Mouse (Mus musculus) embryo, embryonic 10 days (tissue): ENCODE measurements around the gene Gm9803.

Experiments
- DNase-seq: peaks from one replicate; pipeline ENCODE4 v3.0.0-alpha.2; 2015; ENCODE audit warnings: low spot score

Gm9803 gene

DNA sequence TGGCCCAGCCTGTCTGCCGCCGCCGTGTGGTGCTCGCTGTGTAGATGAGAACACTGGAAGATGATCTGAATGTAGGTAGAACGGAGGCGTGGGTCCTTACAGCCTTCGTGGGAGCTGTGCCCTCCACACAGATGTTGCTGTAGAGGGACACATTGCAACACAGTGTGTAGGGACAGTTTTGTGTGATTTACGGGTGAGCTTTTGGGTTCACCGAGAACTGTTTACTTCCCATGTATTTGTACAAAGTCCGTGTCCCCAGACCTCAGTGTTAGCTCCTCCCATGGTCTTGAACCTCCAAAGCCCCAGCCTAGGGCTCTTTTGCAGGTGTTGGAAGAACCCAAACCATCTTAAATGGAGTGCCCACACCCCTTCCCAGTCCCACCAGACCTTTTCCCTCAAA is 10.9 kb upstream of the Gm9803 start:
- no peak for DNase-seq

DNA sequence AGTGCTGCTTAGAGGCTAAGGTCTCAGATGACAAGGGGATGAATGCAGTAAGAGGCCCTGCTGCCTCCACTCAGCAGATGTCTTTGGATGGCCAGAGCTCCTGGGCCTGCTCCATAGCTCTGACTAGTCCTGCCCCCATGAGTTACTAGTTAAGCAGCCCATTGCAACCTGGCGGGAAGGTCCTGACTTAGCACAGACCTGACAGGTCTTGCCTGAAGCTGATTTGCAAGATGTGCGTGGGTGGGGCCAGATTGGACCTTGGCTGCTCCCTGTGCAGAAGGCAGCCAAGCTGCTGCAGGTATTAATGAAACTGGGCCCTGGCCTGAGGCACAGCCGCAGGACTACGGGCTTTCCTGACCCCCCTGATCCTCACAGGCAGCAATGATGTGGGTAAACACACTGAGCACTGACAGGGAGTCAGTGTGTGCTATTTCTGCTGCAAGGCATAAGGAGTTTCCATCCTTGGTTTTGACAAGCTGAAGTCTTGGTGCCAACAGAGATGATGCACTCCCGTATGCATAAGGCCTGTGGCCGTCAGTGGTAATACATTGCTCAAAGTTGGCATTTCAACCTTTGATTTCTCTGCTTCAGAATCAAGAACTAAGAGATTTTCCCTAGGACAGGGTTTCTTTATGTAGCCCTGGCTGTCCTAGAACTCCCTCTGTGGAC is 6.8 kb upstream of the Gm9803 start:
- DNase-seq, result no peak

DNA sequence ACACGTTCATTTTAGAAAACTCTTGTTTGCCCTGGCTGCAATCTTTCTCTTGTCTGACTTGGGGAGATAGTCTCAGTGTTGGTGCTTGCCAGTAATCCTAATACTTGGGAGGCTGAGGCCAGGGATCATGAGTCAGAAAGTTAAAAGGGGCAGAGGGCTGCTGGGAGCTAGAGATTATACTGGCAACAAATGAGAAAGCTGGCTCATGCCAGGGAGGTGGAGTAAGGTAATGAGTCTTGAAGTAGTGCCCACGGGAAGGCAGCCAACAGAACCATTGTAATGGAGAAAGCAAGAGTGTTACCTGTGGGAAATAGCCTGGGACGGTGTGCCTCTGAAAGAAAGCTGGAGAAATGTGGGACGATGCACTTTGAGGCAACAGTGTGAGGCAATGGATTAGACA is 6.0 kb upstream of the Gm9803 start:
- no peak for DNase-seq

DNA sequence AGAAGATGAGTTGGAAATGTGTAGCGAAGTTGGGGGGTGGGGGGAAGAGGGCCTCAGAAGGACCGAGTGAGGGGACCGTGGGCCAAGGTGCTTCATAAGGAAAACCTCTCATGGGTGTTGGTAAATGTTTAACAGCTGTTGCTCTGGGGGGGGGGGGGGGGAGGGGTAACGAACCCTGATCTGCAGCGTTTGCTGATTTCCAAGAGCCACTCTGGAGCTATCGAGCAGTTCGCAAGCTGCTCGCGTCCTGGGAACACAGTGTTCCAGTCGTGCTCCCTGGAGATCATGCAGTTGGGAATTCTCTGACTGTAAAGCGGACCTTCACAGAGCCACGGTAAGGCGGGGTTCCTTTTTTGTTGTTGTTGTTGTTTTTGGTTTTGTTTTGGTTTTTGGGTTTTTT is 5.5 kb upstream of the Gm9803 start:
- no peak for DNase-seq

DNA sequence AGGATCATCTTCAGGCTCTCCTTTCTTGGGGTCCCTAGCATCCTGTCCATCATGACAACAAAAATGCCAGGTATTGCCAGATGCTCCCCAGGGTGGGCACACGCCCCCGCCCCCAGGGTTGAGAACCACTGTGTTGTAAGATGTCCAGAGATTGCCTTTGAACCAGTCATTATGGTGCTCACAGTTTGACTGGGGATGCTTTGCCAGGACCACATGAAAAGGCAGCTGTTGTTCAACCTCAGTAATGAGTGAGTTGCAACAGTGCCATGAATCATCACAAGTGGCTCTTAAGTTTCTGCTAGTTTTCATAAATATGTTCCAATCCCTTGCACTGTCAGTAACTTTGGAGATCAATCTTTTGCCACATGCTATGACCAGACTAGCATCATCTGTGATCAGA is 3.9 kb upstream of the Gm9803 start:
- no peak for DNase-seq

DNA sequence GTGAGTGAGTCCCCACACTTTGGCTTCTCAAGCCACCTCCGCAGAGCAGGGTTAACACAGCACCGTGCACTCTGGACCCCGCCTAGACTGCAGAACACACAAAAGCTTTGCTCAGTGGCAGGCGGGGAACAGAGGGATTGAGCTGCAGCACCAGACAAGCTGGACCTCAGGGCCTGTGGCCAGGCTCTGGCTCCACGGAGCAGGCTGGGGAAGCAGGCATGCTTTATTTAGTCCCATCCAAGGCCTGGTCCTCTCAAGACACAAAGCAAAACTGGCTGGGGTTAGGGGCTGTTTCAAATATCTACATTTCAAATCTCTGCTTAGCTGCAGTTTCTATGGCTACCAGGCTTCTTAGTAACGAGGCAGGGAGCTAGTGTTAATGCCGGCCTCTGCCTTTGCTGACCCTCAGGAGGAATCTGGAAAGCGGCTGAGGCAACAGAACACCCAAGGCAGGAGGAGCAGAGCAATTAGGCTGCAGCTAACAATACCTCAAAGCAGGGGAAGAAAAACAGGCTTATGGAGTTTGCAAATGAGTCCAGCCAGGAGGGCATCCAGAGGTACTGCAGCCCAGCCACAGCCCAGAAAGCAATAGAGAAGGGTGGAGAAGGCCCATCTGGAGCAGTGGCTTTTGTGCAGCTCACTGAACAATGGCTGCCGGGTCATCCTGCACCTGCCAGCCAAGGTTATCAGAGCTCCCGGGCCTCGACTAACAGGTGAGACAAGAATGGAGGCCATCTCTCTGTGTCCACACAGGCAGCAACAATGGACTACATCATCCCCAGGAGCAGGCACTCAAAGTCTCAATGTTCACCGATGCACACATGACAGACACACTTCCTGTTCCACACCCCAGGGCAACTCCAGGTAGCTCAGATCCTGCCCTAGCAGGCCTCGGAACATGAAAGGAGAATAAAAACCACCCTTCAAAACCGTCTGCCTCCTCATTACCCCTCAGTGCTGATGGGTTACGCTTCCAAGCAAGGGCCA is 3.7 kb downstream of the Gm9803 start:
- peak; percentile 41 for DNase-seq

DNA sequence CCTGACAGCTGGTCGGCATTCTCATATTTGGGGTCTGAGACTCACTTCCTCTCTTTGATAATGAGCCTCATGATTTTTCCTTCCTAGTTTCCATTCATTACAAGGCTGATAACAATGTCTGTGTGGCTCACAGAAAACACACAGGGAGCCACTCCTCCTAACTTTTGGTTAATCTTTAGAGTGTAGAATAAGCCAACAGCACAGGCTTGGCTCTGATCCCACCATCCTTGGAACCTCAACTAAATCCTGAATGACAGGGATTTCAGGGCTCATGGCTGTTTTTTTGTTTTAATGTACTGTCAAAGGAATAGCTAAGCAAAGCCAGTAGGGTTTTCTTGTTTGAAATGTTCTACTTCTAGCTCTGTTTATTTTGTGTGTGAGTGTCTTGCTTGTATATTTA is 10.5 kb downstream of the Gm9803 start:
- DNase-seq, result no peak

DNA sequence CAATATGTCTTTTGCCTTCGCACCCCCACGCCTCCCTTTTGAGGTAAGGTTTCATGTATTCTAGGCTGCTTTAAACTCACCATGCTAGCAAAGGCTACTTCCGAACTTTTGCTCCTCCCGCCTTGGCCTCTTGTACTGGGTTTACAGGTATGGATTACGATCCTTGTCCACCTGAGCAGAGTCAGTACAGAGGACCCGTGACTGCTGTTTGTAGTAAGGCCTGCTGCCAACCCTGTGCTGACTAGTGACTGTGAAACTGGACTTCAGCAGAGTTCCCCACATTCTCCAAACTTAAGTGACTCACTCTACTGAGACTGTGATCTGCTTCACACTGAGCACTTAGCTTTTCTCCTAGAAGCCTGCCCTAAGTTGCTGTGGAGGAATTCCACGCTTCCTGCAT is 13.8 kb downstream of the Gm9803 start:
- DNase-seq, result no peak

DNA sequence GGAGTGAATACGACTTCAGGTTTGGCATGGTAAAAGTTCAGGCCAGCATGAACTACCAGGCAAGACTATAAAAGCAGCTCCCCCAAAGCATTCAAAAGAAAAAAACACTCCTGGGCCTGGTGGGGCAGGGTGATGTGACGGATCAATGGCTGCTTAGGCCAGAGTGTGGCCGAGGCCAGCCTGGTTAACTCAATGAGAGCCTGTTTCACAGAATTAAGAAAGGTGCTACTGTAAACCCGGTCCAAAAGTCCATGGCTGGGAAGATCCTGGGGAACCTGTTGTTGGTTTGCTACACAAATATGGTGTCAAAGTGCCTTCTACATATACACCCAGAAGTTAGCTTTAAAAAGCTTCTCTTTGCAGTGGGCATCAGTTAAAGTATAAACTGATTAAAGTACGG is 14.9 kb downstream of the Gm9803 start:
- DNase-seq, result no peak

DNA sequence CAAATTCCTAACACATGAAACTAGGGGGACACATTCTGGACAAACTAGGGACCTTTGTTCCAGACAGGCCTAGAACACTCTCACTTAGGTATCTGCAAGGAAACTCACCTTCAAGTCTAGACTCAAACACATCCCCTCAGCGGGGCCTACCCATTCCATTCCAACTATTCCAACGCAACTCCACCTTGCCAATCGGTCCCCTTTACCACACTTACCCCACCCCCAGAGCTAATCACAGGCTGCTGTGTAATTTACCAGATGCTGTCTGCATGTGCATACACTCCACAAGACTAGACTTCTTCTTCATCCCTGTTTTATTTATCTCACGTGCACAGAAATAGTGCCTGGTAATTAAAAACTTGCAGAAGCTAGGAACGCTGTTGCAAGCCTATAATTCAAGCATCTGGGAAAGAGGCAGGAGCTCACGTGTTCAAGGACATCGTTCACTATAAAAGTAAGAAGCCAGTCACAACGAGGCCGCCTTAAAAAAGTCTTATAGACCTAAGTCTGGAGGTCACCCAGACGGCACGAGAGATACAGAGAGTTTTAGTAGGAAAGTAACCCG is 15.9 kb downstream of the Gm9803 start:
- no peak for DNase-seq

DNA sequence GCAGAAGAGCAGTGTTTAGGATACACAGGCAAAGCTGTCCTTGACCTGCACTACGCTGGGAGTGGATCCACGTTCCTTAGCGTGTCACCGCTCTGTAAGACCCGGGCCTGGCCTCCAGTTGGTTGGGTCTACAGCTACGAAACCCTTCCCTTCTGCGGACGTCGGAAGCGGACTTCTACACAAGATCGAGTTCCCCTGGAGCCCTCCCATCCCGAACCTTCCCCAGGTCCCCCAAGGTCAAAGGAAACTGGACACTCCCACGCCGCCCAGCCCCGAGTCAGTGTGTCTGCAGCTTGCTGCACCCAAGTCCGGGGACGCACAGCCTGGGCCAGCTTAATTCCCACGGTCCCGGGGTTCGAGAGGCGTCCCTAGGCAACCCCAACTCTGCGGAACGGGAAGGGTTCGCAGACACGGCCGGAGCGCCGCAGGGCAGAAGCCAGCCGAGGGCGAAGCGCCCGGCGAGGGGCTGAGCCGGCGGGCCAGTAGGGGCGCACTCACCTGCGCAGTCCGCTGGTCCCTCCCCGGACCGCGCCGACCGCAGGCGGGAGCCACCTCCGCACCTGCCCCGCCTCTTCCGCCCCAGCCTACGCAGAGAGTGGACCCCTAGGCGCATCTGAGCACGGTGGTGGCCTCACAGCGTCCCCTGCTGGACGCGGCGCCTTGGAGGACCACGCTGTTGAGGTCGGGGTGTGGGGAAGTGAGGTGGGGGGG is 16.7 kb downstream of the Gm9803 start, which contains the start of gene 1700021F05Rik:
Gene 1700021F05Rik (minus strand): TSS at position 553 of the 711 bp plus-strand sequence.
- DNase-seq, result peak; percentile 98

DNA sequence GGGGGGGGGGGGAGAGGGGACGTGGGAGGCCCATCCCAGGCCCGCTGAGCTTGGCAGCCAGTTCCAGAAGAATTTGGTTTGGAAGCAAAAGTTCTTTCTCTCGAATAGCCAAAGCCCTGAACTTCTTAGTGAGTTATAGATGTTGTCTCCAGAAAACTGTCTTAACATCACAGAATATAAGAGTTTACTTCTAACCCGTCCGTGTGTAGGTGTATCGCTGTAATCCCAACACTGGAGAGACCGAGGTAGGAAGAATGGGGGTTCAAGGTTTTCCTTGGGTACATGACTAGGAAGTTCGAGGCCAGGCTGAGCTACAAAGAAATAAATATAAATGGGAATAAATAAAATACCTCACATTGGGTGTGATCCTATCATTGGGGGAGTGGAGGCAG is 17.3 kb downstream of the Gm9803 start:
- DNase-seq, result no peak

DNA sequence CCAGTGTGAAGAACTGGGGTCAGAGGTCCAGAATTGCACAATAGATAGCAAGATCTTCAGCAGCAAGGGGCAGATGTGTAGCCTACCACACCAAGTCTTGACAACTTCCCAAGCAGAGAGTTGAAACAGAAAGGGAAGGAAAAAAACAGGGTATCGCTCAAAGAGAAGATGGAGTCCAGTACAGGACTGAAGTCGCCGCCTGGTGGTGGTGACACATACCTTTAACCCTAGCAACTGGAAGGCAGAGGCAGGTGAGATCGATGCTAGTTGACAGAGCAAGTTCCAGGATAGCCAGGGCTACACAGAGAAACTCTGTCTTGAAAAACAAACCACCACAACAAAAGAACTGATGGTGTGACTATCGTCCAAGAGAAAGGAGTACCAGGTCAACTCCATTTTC is 25.5 kb downstream of the Gm9803 start:
- peak; percentile 24 for DNase-seq

DNA sequence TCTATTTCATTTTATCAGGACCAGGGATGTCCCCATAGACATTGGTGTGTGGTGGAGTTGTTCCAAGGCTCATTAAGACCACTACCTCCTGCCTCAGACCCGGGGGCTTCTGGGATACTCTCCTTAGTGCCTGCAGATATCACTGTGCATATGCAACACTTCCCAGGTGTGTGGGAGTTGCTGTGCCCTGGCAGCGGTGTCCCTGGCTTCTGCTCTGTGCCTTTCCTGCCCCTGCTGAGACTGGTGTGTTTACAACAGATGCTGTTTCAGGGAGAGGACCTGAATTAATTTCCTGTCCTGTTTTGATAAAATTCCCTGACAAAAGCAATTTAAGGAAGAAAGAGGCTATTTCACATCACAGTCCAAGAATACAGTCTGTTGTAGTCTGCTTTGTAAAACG is 27.0 kb downstream of the Gm9803 start:
- no peak for DNase-seq

DNA sequence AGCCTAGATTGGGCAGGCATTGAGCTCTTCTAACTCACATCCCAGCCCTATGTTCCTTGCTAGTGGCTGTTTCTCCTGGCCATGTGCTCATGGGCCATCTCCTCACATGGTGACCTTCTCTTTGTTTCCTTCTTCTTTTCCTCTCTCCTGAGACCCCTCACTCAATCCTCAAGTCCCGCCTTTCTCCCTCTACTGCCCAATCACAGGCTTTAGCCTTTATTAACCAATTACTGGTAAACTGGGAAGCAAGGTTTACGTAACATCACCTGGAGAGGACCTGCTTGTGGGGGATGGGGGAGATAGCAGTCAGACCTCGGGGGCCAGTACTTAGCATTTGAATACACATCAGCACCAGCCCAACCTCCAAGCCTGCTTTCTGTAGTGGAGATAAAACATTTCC is 27.5 kb downstream of the Gm9803 start:
- no peak for DNase-seq

DNA sequence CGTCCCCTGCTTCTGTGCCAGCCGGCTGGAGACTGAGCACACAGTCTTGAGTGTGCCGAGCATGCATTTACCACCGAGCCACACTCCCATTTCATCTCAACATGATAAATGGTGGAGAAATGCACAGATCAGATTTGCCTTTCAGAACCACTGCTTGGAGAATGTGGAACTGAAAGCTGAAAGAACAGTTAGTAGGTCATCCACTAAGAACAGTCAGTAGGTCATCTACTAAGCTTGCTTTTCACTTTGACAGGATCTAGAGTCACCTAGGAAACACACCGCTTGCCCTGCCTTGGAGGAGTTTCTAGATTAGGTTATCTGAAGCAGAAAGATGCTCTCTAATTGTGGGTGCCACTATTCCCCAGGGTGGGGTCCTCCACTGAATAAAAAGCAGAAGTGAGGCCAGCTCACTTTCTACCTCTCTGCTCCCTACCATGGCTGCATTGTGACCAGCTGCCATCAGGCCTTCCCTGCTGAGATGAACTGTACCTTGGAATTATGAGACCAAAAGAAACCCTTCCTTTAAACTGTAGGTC is 33.8 kb downstream of the Gm9803 start:
- no peak for DNase-seq

DNA sequence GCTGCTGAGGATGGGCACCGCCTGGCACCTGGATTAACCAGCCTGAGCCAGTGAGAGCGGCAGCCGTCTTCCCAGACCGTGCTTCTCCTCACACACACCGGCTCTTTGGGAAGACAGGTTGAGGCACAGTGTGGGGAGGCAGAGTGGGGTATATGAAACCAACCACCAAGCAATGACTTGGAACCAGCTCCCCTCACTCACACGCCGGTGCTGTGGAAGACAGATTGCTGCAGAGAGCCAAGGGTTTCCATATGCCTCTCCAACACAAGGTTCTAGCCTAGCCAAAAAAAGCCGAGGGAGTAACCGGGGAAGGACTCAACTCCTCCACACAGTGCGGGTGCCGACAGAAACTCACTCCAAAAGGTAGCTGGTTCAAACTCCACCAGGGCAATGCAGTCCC is 35.4 kb downstream of the Gm9803 start:
- no peak for DNase-seq

DNA sequence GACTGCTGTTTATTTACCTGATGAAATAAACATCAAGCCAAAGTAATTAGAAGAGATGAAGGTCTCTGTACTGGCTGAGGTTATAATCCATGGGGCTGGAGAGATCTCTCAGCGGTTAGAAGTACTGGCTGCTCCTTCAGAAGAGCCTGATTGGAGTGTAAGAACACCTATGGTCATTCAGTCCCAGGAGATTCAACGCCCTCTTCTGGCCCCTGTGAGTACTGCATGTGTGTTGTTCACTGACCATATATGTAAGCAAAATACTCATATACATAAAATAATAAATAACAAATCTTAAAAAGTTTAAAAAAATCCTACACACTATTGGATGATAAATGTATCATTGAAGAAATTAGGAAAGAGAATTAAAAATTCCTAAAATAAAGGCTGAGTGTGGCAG is 36.9 kb downstream of the Gm9803 start:
- DNase-seq, result no peak

DNA sequence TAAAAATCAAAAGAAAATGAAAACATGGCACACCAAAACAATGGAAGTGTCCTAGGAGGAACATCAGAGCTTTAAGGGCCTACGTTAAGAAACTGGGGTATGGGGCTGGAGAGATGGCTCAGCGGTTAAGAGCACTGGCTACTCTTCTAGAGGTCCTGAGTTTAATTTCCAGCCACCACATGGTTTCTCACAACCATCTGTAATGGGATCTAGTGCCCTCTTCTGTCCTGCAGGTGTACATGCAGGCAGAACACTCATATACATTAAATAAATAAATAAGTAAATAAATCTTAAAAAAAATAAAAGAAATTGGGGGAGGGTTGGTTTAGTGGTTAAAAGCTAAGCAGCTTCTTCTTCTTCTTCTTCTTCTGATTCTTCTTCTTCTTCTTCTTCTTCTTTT is 37.4 kb downstream of the Gm9803 start:
- DNase-seq, result no peak
